8 mouse cellular contexts compared by ENCODE assay signal in the genomic region with DNA sequence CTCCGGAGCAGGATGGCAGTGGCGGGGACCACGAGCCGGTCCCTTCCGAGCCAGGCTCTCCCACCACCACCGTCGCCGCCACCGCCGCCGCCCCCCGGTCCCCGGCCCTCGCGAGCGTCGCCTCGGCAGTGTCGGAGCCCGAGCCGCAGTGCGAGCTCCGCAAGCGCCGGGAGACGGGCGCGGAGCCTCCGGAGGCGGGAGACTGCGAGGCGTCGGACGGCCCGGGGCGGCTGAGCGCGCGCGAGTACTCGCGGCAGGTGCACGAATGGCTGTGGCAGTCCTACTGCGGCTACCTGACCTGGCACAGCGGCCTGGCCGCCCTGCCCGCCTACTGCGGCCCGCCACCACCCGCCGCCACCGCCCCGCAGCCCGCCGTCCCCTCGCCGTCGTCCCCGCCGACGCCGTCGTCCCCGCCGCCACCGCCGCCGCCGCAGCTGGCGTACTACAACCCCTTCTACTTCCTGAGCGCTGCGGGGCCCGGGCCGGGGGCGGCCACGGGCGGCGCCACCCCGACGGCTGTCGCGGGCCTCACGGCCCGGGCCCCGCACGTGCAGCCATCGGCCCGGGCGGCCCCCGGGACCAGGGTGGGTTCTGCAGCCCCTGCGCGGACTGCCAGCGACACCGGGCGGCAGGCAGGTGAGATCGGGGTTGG. TPM values are rescaled to one million over a fixed set of nuclear protein-coding genes. Genes with fewer than 3 reads are reported as not detected.
A peak's percentile ranks its signal among the peaks of the same experiment; 100 is the strongest.
DNase-seq lines count a peak whose midpoint lies in the region; ATAC-seq and TF ChIP-seq lines count a peak whose summit lies in the region.

No protein-coding gene starts in this region.

- H3K4me1 ChIP-seq in forebrain, postnatal 0 days (ENCODE audit: insufficient read depth), result peaks cover 13% of the 10 kb centered on the region
- 0 out of 2 replicates have a peak, but pooled peaks cover 6% of the 10 kb centered on the region for H3K4me1 ChIP-seq in kidney, postnatal 0 days (replicated peaks; ENCODE audit: insufficient read depth, low read length)
- peaks cover 8% of the 10 kb centered on the region; the same call in 1 of the 2 replicates for H3K4me1 ChIP-seq in stomach, embryonic 15.5 days

- H3K27me3 ChIP-seq in forebrain, postnatal 0 days (ENCODE audit: insufficient read depth, low read length), result no peaks in the 10 kb centered on the region
- H3K27me3 ChIP-seq in kidney, postnatal 0 days (ENCODE audit: insufficient read depth, low read length), result no peaks in the 10 kb centered on the region
- 0 out of 2 replicates have a peak, but pooled peaks cover 3% of the 10 kb centered on the region for H3K27me3 ChIP-seq in stomach, embryonic 15.5 days (replicated peaks)

- 3% methylated on average over 66 of the region's 96 CpGs for WGBS in forebrain, postnatal 0 days
- WGBS in kidney, postnatal 0 days, result under 1% methylated on average over 58 of the region's 96 CpGs
- under 1% methylated on average over 63 of the region's 96 CpGs for WGBS in stomach, embryonic 15.5 days

- no peaks in the 10 kb centered on the region for H3K9me3 ChIP-seq in forebrain, postnatal 0 days (ENCODE audit: low read length)
- H3K9me3 ChIP-seq in kidney, postnatal 0 days (replicated peaks; ENCODE audit: low read length), result no peaks in the 10 kb centered on the region
- no peaks in the 10 kb centered on the region for H3K9me3 ChIP-seq in stomach, embryonic 15.5 days

- peak; percentile 14; the same call in 1 of the 2 replicates for TF ChIP-seq CTCF in forebrain, postnatal 0 days (IDR thresholded peaks at IDR 0.05; ENCODE audit: low read depth)
- TF ChIP-seq CTCF in kidney, postnatal 0 days (IDR thresholded peaks at IDR 0.05; ENCODE audit: low read depth), result peak; percentile 27; the same call in 1 of the 2 replicates

- DNase-seq in lung, adult 18-20 months, result peak; percentile 12 to 16
- DNase-seq in lung, postnatal 25 days (ENCODE audit: low spot score), result no peak
- peak; percentile 31 for DNase-seq in adrenal gland, postnatal 25 days
- DNase-seq in forebrain, postnatal 0 days, result no peak
- DNase-seq in kidney, postnatal 0 days (ENCODE audit: low spot score), result peak; percentile 16
- no peak for DNase-seq in left cerebral cortex, adult 18-20 months (ENCODE audit: low spot score in 2 of 2)

- peak overlapping the region; percentile 90 for H3K27ac ChIP-seq in forebrain, postnatal 0 days (ENCODE audit: low read depth, low read length)
- peak overlapping the region; percentile 58 for H3K27ac ChIP-seq in kidney, postnatal 0 days
- H3K27ac ChIP-seq in stomach, embryonic 15.5 days, result peak overlapping the region; percentile 72; the same call in 1 of the 2 replicates

- H3K4me2 ChIP-seq in forebrain, postnatal 0 days (ENCODE audit: low read depth), result peak overlapping the region; percentile 75
- H3K4me2 ChIP-seq in kidney, postnatal 0 days (ENCODE audit: low read length), result peak overlapping the region; percentile 92
- peak overlapping the region; percentile 86 for H3K4me2 ChIP-seq in stomach, embryonic 15.5 days

- peak overlapping the region; percentile 86 for H3K4me3 ChIP-seq in forebrain, postnatal 0 days (ENCODE audit: low read depth, low read length)
- H3K4me3 ChIP-seq in kidney, postnatal 0 days (replicated peaks; ENCODE audit: low read depth, low read length), result peak overlapping the region; percentile 80
- H3K4me3 ChIP-seq in stomach, embryonic 15.5 days (replicated peaks), result peak overlapping the region; percentile 93

- peak overlapping the region; percentile 84 for H3K9ac ChIP-seq in forebrain, postnatal 0 days
- peak overlapping the region; percentile 82 for H3K9ac ChIP-seq in kidney, postnatal 0 days (ENCODE audit: low read depth, low read length)
- peak overlapping the region; percentile 77 for H3K9ac ChIP-seq in stomach, embryonic 15.5 days

- H3K36me3 ChIP-seq in forebrain, postnatal 0 days (ENCODE audit: insufficient read depth), result peaks cover 20% of the 10 kb centered on the region
- 0 out of 2 replicates have a peak, but pooled peaks cover 14% of the 10 kb centered on the region for H3K36me3 ChIP-seq in kidney, postnatal 0 days (ENCODE audit: insufficient read depth, low read length)
- peaks cover 13% of the 10 kb centered on the region for H3K36me3 ChIP-seq in stomach, embryonic 15.5 days

- peak; percentile 66 for ATAC-seq in forebrain, postnatal 0 days
- ATAC-seq in kidney, postnatal 0 days (replicated peaks; ENCODE audit: low FRiP score, low read depth), result peak; percentile 60
- ATAC-seq in megakaryocyte, adult 5-6 weeks (ENCODE audit: poor library complexity, severe bottlenecking), result peak; percentile 43; the same call in 1 of the 2 replicates
- peak; percentile 71 for ATAC-seq in stomach, embryonic 15.5 days (ENCODE audit: insufficient read depth, low FRiP score, low read depth)

RNA-seq across cellular contexts. Expression of a gene that starts 0.4 kb away (rescaled TPM):
- 52.3 and 53.6 TPM in 2 replicates for total RNA-seq in adrenal gland, postnatal 25 days (2021)
- 63.0 and 73.8 TPM in 2 replicates for total RNA-seq in forebrain, postnatal 0 days (2014; rRNA removed)
- polyA plus RNA-seq in forebrain, postnatal 0 days (2015; fragmentation: Nextera tagmentation; extraction: Ambion mirVana), result 13.6 and 18.8 TPM in 2 replicates
- 11.1 and 13.3 TPM in 2 replicates for polyA plus RNA-seq in kidney, postnatal 0 days (2015; fragmentation: Nextera tagmentation; extraction: Ambion mirVana)
- total RNA-seq in megakaryocyte, adult 5-6 weeks (2015), result 13.9 and 23.6 TPM in 2 replicates
- 9.8 and 14.8 TPM in 2 replicates for total RNA-seq in megakaryocyte, adult 5-6 weeks (2017)
- 10.6 and 10.7 TPM in 2 replicates for polyA plus RNA-seq in stomach, embryonic 15.5 days (2015; fragmentation: Nextera tagmentation; extraction: Ambion mirVana)
- total RNA-seq in left cerebral cortex, adult 18-20 months (2021), result 10 to 100 TPM; 93.8 to 94.7 TPM

RNA-seq across cellular contexts. Expression of a gene that starts 58.0 kb away (rescaled TPM):
- total RNA-seq in adrenal gland, postnatal 25 days (2021), result 65.3 and 70.3 TPM in 2 replicates
- 60.6 and 62.4 TPM in 2 replicates for total RNA-seq in forebrain, postnatal 0 days (2014; rRNA removed)
- polyA plus RNA-seq in forebrain, postnatal 0 days (2015; fragmentation: Nextera tagmentation; extraction: Ambion mirVana), result 7.3 and 11.5 TPM in 2 replicates
- 15.3 and 17.7 TPM in 2 replicates for polyA plus RNA-seq in kidney, postnatal 0 days (2015; fragmentation: Nextera tagmentation; extraction: Ambion mirVana)
- 63.5 and 86.7 TPM in 2 replicates for total RNA-seq in megakaryocyte, adult 5-6 weeks (2015)
- 52.0 and 57.3 TPM in 2 replicates for total RNA-seq in megakaryocyte, adult 5-6 weeks (2017)
- 18.4 and 21.7 TPM in 2 replicates for polyA plus RNA-seq in stomach, embryonic 15.5 days (2015; fragmentation: Nextera tagmentation; extraction: Ambion mirVana)
- 10 to 100 TPM; 58.4 TPM for total RNA-seq in left cerebral cortex, adult 18-20 months (2021)

Comparison
In these comparisons a context has a peak if more than half of its experiments do, and no peak if none do; other contexts are left out.
1. DNase-seq: peak in lung, adult 18-20 months (2 of 2), adrenal gland, postnatal 25 days (single experiment) and kidney, postnatal 0 days (single experiment); none in lung, postnatal 25 days (single experiment), forebrain, postnatal 0 days (single experiment) and left cerebral cortex, adult 18-20 months (0 of 2).
2. Peak in every context shown above with its lines, with median percentiles within 50 percentile points of each other: ATAC-seq, H3K27ac ChIP-seq, H3K4me2 ChIP-seq, H3K4me3 ChIP-seq and H3K9ac ChIP-seq.